Comparison of ENCODE assay signal across 24 mouse cellular contexts in genomic region chr12:45933388-45933787, GRCm38 (mm10).
DNase-seq lines count a peak whose midpoint lies in the region; ATAC-seq and TF ChIP-seq lines count a peak whose summit lies in the region.
"Had no signal": no experiment of that assay in that cellular context is flagged by ENCODE, and none has a peak within 500 bp of the region (broad histone marks: within the 10 kb centered on the region; RNA-seq: fewer than 3 reads in every experiment).

No protein-coding gene starts in this region.

- H3K4me3 ChIP-seq in hindbrain, postnatal 0 days (ENCODE audit: low read length): no peak overlapping the region
- H3K4me3 ChIP-seq: embryonic facial prominence, embryonic 12.5 days; forebrain, embryonic 12.5 days; gastrocnemius, adult 2 months; heart, embryonic 10.5 days; hindbrain, embryonic 12.5 days had no signal

- H3K4me2 ChIP-seq in hindbrain, postnatal 0 days (ENCODE audit: low read depth, low read length): no peak overlapping the region
- H3K4me2 ChIP-seq: embryonic facial prominence, embryonic 12.5 days; forebrain, embryonic 12.5 days; hindbrain, embryonic 12.5 days had no signal

- H3K27ac ChIP-seq in hindbrain, postnatal 0 days: no peak overlapping the region
- H3K27ac ChIP-seq: embryonic facial prominence, embryonic 12.5 days; forebrain, embryonic 12.5 days; gastrocnemius, adult 2 months; heart, embryonic 10.5 days; hindbrain, embryonic 12.5 days had no signal

- DNase-seq in embryo, embryonic 10.5 days (ENCODE audit: low spot score): peak; percentile 5
- no peak for DNase-seq in embryo, embryonic 10 days (ENCODE audit: low spot score)
- peak; percentile 37 for DNase-seq in left cerebral cortex, adult 11 months (ENCODE audit: low spot score)
- DNase-seq in left cerebral cortex, postnatal 36 days (ENCODE audit: low spot score in 2 of 2): no peak
- DNase-seq in right cerebral cortex, adult 18-20 months: peak; percentile 15
- no peak for DNase-seq in right cerebral cortex, postnatal 25 days
- DNase-seq in hindbrain, postnatal 0 days (ENCODE audit: low spot score): no peak
- DNase-seq: adrenal gland, adult 8-10 months; B cell, adult 2 months; cerebellum, adult 11-12 months; cerebellum, adult 9-10 months; cerebellum, postnatal 25 days; gastrocnemius, adult 2 months; heart, adult 18-20 months; heart, postnatal 10 days; heart, postnatal 4 days had no signal

- intact Hi-C loops in left cerebral cortex, postnatal 36 days (cut with DNase I): loop anchor here (10.0 kb wide), 3 partner anchors 131 to 881 kb away; partner anchors contain the start of gene Nova1

- no peaks in the 10 kb centered on the region for H3K27me3 ChIP-seq in hindbrain, postnatal 0 days (ENCODE audit: insufficient read depth, low read length)
- H3K27me3 ChIP-seq: embryonic facial prominence, embryonic 12.5 days; forebrain, embryonic 12.5 days; hindbrain, embryonic 12.5 days had no signal

- TF ChIP-seq CTCF in hindbrain, postnatal 0 days (IDR thresholded peaks at IDR 0.05; ENCODE audit: low read depth): no peak

- H3K9ac ChIP-seq in hindbrain, postnatal 0 days (replicated peaks; ENCODE audit: low read length): no peak overlapping the region
- H3K9ac ChIP-seq: embryonic facial prominence, embryonic 12.5 days; forebrain, embryonic 12.5 days; hindbrain, embryonic 12.5 days had no signal

- WGBS in hindbrain, postnatal 0 days: 82% methylated on average over 2 of the region's 2 CpGs

- no peaks in the 10 kb centered on the region for H3K36me3 ChIP-seq in hindbrain, postnatal 0 days (ENCODE audit: insufficient read depth, low read length)
- H3K36me3 ChIP-seq: embryonic facial prominence, embryonic 12.5 days; forebrain, embryonic 12.5 days; G1E; heart, embryonic 10.5 days; hindbrain, embryonic 12.5 days had no signal

- H3K4me1 ChIP-seq in hindbrain, postnatal 0 days (ENCODE audit: insufficient read depth, low read length): no peaks in the 10 kb centered on the region
- H3K4me1 ChIP-seq: embryonic facial prominence, embryonic 12.5 days; heart, embryonic 10.5 days; hindbrain, embryonic 12.5 days had no signal

- H3K9me3 ChIP-seq in hindbrain, postnatal 0 days (ENCODE audit: low read length): no peaks in the 10 kb centered on the region
- H3K9me3 ChIP-seq: embryonic facial prominence, embryonic 12.5 days; forebrain, embryonic 12.5 days; G1E; heart, embryonic 10.5 days; hindbrain, embryonic 12.5 days had no signal

- ATAC-seq in hindbrain, postnatal 0 days: no peak
- ATAC-seq: CD4-positive, CD25-positive, alpha-beta regulatory T cell, adult 4 months; forebrain, embryonic 16.5 days; hindbrain, embryonic 16.5 days had no signal

Comparison
In these comparisons a context has a peak if more than half of its experiments do, and no peak if none do; other contexts are left out.
1. DNase-seq: peak in embryo, embryonic 10.5 days (single experiment), left cerebral cortex, adult 11 months (single experiment) and right cerebral cortex, adult 18-20 months (single experiment); none in embryo, embryonic 10 days (single experiment), left cerebral cortex, postnatal 36 days (0 of 2), right cerebral cortex, postnatal 25 days (single experiment) and hindbrain, postnatal 0 days (single experiment).